Mouse (Mus musculus) adrenal gland (tissue): ENCODE measurements around the gene Ep300.

Source experiments
- intact Hi-C: fragments of 180-260 bp; cut with DNase I; formaldehyde crosslinking; loops from one replicate; pipeline ENCODE4 v1.15.1; 2025
- long read RNA-seq, 2 experiments: library from polyadenylated mRNA; unstranded; transcript quantifications; one replicate each; pipeline ENCODE4 v2.0.0; 2020; ENCODE audit warnings: borderline replicate concordance in 1 of 2; ENCODE audit not compliant: insufficient replicate concordance in 1 of 2

Gene Ep300
- long read RNA-seq, experiment 1, partial matches to known transcripts, result 0 of 3 reads
- long read RNA-seq, experiment 1, other reads (novel, unspliced or antisense), result 2 of 3 reads
- long read RNA-seq, experiment 2, partial matches to known transcripts, result 2 of 5 reads
- long read RNA-seq, experiment 2, other reads (novel, unspliced or antisense), result 2 of 5 reads

GRCm38 (mm10) chr15:81584913-81585745 is at the start of gene Ep300:
Gene Ep300 (plus strand): TSS chr15:81585351.
- intact Hi-C loops, result loop anchor here (1.0 to 5.0 kb wide), 3 partner anchors 62 to 118 kb away; partner anchors contain the start of gene Rbx1

GRCm38 (mm10) chr15:81535881-81536351 is 49.2 kb upstream of the Ep300 start:
- intact Hi-C loops, result no loop called here

GRCm38 (mm10) chr15:81538149-81538548 is 47.0 kb upstream of the Ep300 start:
- intact Hi-C loops, result no loop called here

GRCm38 (mm10) chr15:81539560-81539959 is 45.6 kb upstream of the Ep300 start:
- intact Hi-C loops, result no loop called here

GRCm38 (mm10) chr15:81544916-81545315 is 40.2 kb upstream of the Ep300 start:
- intact Hi-C loops, result no loop called here

DNA sequence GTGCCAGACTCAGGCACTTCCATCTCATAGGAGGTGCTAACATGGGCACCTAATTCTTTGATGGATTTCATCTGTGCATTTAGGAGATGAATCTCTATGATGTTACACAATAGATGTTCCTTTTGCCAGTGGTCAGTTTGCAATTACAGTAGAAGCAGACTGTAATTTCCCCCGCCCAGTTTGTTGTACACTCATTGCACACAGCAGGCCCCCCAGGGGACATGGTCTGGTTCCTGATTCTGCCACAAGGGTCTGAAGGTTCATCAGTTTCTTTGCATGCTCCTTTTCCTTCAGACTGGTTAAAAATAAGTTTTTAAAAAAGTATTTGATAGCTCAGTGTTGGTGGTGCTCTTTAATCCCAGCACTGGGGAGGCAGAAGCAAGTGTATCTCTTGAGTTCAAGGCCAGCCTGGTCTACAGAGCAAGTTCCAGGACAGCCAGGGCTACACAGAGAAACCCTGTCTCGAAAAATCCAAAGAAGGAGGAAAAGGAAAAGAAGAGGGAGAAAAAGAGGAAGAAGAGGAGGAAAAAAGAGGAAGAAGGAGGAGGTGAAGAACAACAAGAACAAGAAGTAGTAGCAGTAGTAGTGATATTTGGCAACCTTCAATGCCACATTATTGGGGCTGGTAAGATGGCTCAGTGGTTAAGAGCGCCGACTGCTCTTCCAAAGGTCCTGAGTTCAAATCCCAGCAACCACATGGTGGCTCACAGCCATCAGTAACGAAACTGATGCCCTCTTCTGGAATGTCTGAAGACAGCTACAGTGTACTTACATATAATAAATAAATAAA is 39.6 kb upstream of the Ep300 start:
- intact Hi-C loops, result no loop called here

DNA sequence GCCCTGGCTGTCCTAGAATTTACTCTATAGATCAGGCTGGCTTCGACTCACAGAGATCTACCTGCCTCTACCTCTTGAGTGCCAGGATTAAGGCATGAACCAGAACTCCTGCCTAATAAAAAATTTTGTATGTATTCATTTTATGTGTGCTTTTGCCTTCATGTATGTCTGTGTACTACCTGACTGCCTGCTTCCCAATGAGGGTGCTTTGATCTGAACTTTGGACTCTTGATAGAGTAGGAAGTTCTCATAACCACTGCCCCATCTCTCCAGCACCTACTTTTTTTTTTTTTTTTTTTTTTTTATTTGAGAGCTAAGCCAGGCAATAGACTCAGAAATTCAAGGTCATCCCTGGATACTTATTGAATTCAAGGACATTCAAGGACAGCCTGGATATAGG is 31.7 kb upstream of the Ep300 start:
- intact Hi-C loops, result no loop called here

DNA sequence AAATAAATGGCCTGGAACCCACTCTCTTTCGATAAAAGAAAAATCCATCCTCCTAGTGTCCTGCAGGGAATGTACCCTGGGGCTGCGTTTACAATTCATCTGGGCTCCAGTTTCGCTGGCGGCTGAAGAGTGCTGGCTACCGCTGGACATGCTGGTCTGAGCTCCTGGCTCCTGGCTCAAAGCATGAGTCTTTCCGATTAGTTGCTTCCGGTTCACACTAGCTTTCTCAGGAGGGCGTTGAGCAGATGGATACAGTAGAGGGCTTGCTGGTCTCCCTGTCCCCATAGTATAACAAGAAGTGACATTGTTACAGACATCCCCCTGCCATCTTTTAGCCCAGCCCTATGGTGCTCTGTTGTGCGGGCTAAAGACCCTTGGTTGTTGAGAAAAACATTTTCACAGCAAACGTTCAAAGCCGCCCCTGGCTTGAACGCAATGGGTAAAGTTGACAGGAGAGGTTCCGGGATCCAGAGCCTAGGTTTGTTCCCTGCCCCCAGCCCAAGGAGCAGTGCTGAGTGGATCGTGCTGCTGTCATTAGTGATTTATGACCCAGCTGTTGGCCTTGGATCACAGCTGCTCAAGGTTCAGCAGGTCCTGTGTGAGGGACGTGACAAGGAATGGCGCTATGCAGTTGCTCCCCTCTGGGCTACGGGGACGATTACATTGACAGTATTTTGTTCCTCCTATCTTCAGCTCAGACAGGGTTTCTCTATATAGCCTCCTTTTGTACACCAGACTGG is 30.4 kb upstream of the Ep300 start:
- intact Hi-C loops, result no loop called here

GRCm38 (mm10) chr15:81555986-81556385 is 29.2 kb upstream of the Ep300 start:
- intact Hi-C loops, result no loop called here

DNA sequence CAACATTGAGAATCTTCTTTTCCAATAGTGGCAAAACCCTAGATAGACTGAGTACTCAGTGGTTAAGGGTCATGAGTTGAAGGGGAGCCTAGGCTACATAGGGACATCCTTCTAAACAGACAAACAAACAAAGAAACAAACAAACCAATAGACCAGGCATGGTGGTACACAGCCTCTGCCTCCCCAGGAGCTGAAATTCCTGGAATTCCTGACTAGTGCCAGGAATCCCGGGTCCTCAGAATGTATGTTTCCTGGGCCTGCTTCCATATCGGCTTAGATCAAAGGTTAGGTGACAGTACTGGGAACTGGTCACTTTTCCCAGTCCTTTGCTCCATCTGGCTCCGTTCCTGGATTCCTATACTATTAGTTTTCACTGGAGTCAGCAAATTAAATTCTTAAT is 23.6 kb upstream of the Ep300 start:
- intact Hi-C loops, result no loop called here

GRCm38 (mm10) chr15:81561996-81562395 is 23.2 kb upstream of the Ep300 start:
- intact Hi-C loops, result no loop called here

DNA sequence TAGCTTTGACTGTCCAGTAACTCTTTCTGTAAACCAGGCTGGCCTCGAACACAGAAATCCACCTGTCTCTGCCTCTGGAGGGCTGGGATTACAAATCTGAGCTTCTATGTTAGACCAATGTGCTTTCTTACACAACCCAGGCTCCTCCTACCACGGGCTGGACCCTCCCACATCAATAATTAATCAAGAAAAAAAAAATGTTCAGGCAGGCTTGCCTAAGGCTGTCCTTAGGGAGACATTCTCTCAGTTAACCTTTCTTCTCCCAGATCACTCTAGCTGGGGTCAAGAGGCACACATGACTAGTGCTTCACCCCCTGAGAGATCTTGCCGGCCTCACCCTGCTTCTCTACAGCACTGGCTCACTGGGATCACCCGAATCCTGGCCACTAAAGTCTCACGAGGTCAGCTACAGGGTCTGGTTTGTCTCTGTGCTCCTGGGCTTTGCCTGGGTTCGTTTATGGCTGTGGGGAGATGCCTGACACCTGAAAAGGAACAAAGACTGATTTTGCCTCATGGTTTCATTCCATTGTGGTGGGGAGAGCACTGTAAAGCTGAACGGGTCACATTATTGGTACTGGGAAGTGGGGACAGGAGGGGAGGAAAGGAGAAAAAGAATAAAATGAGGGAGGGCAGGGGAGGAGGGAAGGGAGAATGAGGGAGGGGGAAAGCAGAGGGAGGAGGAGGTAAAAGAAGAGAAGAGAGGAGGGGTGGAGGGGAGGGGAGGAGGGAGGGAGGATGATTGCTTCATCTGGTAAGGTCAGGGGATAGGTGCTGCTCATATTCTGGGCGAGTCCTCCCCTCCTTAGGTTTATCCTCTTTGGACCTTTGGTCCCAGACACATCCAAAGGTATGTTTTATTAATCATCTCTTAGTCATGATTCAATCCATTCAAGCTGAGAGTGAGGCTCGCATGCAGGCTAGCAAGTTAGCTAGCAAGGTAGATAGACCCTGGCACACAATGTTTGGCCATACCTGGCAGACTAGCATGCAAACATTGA is 22.4 kb upstream of the Ep300 start:
- intact Hi-C loops, result no loop called here

GRCm38 (mm10) chr15:81568093-81568492 is 17.1 kb upstream of the Ep300 start:
- intact Hi-C loops, result no loop called here

GRCm38 (mm10) chr15:81568592-81568991 is 16.6 kb upstream of the Ep300 start:
- intact Hi-C loops, result no loop called here

DNA sequence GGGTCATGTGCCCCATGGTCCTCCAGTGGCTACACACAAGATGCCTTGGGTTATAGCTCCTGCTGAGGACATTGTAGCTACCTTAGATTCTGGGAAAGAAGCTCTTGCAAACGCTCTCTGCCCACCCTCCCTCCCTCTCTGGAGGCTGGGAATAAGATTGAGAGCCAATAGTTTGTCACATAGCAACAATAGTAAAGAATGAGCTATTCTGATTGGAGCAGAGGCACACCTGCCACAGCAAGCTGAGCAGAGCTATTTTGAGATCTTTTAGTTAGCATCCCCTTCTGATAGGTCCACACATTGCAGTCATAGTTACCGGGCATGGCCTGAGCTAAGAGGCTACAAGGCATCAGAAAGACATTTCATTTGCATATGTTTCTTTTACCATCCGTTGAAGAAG is 8.2 kb upstream of the Ep300 start:
- intact Hi-C loops, result no loop called here

DNA sequence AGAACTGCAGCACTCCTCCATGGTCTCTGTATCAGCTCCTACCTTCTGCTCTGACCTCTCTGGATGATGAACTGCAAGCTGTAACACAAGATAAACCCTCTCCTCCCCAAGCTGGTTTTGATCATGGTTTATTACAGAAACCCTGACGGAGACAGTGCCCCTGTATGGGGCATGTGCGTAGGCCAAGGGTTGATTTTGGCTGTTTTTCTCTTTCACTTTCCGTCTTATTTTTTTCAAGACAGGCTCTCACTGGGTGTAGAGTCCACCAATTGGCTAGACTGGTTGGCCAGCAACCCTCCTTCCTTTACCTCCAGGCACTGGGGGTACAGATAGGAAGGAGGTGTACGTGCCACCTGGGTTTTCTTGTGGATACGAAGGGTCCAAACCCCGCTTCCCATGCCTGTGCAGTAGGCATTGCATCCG is 7.4 kb upstream of the Ep300 start:
- intact Hi-C loops, result no loop called here

DNA sequence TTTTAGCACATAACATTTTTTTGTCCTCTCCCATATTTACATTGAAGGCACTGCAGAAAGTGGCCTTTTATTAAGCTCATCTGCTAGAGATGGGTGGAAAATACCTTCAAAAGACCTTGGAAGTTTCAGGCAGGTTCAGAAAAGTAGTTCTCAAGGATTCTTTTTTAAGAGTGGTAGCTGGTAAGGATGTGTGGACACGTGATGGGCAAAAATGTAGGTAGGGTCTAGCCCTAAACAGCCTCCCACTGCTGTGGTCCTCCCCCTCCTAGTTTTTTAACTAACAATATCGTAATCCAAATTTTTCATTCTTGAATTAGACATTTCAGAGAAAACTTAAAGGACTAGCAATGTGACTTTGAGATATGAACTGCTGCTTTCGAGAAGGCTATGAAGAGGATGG is 685 bp upstream of the Ep300 start:
- intact Hi-C loops, result loop anchor here (5.0 kb wide), 1 partner anchor 117 kb away; the partner anchor contains the start of gene Rbx1

- intact Hi-C loops, result loop anchor here (1.0 to 5.0 kb wide), 2 partner anchors 63 to 79 kb away; no protein-coding TSS in a partner anchor
Observed at GRCm38 (mm10) chr15:81585746-81586461, 753 bp downstream of the Ep300 start.

DNA sequence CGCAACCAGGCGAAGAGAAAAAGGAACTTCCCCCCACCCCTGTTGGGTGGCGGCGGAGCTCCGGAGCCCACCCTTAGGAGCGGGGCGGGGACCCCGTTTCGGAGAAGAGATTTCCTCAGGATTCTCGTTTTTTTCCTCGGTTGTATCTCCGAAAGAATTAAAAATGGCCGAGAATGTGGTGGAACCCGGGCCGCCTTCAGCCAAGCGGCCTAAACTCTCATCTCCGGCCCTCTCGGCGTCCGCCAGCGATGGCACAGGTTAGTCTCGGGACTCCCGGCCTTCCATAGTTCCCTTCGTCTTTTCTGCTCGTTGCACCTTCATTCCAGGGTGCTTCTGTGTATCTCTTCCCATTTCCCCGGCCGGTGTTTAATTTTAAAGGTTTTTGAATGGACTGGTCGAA is 1.3 kb downstream of the Ep300 start:
- intact Hi-C loops, result loop anchor here (5.0 kb wide), 1 partner anchor 79 kb away; no protein-coding TSS in a partner anchor
